Mouse (Mus musculus): ENCODE measurements at regions not wholly inside any gene's neighbourhood (a gene's known extent, or its start where the extent isn't known, plus 50 kb on each side); places are given as distances from the start of the nearest gene placed in this dataset.

GRCm38 (mm10) chr10:120651845-120652244 lies 175.6 kb upstream of the Hmga2 start:
- no peak for TF ChIP-seq CTCF (conservative IDR thresholded peaks at IDR 0.05; ENCODE audit: insufficient read depth, insufficient read length, low read depth, low read length)
- TF ChIP-seq POLR2A (IDR thresholded peaks at IDR 0.05; ENCODE audit: low read depth, low read length): no peak

Data from kidney, adult 2 months (tissue).